In the genomic region with DNA sequence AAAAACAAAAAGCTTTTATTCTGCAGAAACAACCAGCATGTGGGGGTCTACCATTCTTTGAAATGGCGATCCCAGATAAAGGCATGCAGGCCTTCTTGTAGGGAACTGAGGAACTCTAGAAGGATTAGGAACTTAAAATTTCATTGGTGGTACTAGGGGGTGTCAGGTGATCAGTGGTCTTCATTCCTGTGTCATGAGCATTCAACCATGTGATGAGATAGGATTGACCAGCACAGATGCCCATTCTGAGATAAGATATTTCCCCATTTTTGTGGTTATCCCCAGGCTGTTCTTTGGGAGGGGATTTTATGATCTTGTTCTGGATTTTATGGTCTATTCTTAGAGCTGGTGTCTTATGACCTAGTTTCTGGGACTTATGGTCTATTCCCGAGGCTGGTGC, we compare ENCODE assay signal across 24 mouse cellular contexts.
"Had no signal": no experiment of that assay in that cellular context is flagged by ENCODE, and none has a peak within 500 bp of the region (broad histone marks: within the 10 kb centered on the region; RNA-seq: fewer than 3 reads in every experiment).

No protein-coding gene starts in this region.

- DNase-seq: gastrocnemius, postnatal 14 days; gastrocnemius, postnatal 36 days; heart, adult 18-20 months; heart, postnatal 10 days; heart, postnatal 36 days; kidney, adult 11 months; kidney, adult 2 months; kidney, adult 9 months; kidney, postnatal 14 days; kidney, postnatal 36 days; layer of hippocampus, adult 9-11 months; layer of hippocampus, postnatal 36 days; left cerebral cortex, postnatal 4 days had no signal

- H3K4me3 ChIP-seq: heart, embryonic 10.5 days; heart, embryonic 12.5 days; hindbrain, embryonic 13.5 days; hindbrain, embryonic 15.5 days; kidney, embryonic 15.5 days; limb, embryonic 13.5 days; limb, embryonic 15.5 days; liver, embryonic 12.5 days had no signal

- H3K9me3 ChIP-seq: heart, embryonic 10.5 days; heart, embryonic 12.5 days; hindbrain, embryonic 13.5 days; hindbrain, embryonic 15.5 days; kidney, embryonic 15.5 days; limb, embryonic 13.5 days; limb, embryonic 15.5 days; liver, embryonic 12.5 days had no signal

- H3K9ac ChIP-seq: heart, embryonic 12.5 days; hindbrain, embryonic 13.5 days; hindbrain, embryonic 15.5 days; kidney, embryonic 15.5 days; limb, embryonic 13.5 days; limb, embryonic 15.5 days; liver, embryonic 12.5 days; liver, embryonic 14.5 days had no signal

- H3K27ac ChIP-seq: heart, embryonic 10.5 days; hindbrain, embryonic 13.5 days; hindbrain, embryonic 15.5 days; hindbrain, postnatal 0 days; kidney, embryonic 15.5 days; kidney, postnatal 0 days; limb, embryonic 13.5 days; limb, embryonic 15.5 days; liver, embryonic 12.5 days; liver, embryonic 14.5 days had no signal

- H3K27me3 ChIP-seq: heart, embryonic 12.5 days; hindbrain, embryonic 13.5 days; hindbrain, embryonic 15.5 days; kidney, embryonic 15.5 days; limb, embryonic 13.5 days; limb, embryonic 15.5 days; liver, embryonic 12.5 days had no signal

- H3K4me1 ChIP-seq: heart, embryonic 10.5 days; heart, embryonic 12.5 days; hindbrain, embryonic 13.5 days; hindbrain, embryonic 15.5 days; kidney, embryonic 15.5 days; limb, embryonic 13.5 days; limb, embryonic 15.5 days; liver, embryonic 12.5 days had no signal
